Mouse (Mus musculus) gastrocnemius, postnatal 14 days (tissue): Measurements from ENCODE around the gene Mdm1. TPM values are rescaled to one million over a fixed set of nuclear protein-coding genes. Genes with fewer than 3 reads are reported as not detected.

ENCODE experiments used
- DNase-seq: peaks from one replicate; pipeline ENCODE4 v3.0.0; 2021; ENCODE audit warnings: mixed read lengths
- intact Hi-C: fragments of 180-260 bp; cut with DNase I; formaldehyde crosslinking; loops from one replicate; pipeline ENCODE4 v1.15.1; 2025; ENCODE audit warnings: low total_unique reads
- long read RNA-seq, 2 experiments: library from polyadenylated mRNA; stranded (forward); transcript quantifications; one replicate each; pipeline ENCODE4 v2.0.0; 2021
- total RNA-seq, 2 experiments: library from RNA; stranded (reverse); gene quantifications; 2 replicates each; pipeline ENCODE4 v1.2.3; 2021

The Mdm1 gene
- 1 to 10 TPM; 1.9 to 2.8 TPM for total RNA-seq
- long read RNA-seq, experiment 1, partial matches to known transcripts, result 1 of 5 reads
- long read RNA-seq, experiment 1, other reads (novel, unspliced or antisense), result 1 of 5 reads
- long read RNA-seq, experiment 2, partial matches to known transcripts, result 0 of 2 reads
- long read RNA-seq, experiment 2, other reads (novel, unspliced or antisense), result 1 of 2 reads

GRCm38 (mm10) chr10:118141018-118141883 lies at the start of gene Mdm1:
Mdm1 (plus strand) TSS chr10:118141811.
- intact Hi-C loops, result no loop called here
- peak; percentile 97 for DNase-seq

DNA sequence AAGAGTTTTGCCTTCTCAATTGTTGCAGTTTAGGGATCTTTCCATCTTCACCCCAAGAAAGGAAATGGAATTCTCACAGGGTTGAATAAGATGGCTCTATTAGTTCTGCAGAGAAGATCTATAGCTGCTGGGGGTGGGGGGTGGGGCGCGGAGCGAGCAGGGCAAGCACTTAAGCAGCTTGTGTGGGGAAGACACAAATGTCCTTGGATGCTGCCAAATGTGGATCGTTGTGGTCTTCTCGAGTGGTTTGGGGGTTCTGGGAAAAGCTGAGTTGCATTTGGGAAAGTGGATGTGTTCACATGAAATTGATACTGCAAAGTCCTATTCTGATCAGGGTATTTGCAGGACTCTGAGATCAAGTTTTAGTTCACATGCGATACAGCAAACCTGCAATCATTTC lies 48.9 kb upstream of the Mdm1 start:
- no peak for DNase-seq
- intact Hi-C loops, result no loop called here

DNA sequence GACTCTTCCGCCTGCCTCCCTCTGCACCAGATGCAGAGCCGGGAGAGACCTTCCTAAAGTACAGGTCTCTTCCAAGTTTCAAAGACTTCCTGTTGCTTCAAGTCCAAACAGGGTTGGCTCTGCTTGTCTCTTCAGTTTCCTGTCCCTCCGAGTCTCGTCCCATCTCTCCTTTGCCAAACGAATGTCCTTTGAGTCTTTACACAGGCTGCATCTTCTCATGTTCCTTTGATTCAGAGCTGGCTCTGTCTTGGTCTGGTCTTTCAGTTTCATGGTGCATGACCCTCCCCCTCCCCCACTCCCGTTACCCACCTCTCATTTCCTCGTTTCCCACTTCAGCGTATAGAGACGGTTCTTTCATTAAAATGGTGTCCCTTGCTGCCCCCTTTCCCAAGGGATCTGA lies 47.9 kb upstream of the Mdm1 start:
- DNase-seq, result no peak
- intact Hi-C loops, result no loop called here

DNA sequence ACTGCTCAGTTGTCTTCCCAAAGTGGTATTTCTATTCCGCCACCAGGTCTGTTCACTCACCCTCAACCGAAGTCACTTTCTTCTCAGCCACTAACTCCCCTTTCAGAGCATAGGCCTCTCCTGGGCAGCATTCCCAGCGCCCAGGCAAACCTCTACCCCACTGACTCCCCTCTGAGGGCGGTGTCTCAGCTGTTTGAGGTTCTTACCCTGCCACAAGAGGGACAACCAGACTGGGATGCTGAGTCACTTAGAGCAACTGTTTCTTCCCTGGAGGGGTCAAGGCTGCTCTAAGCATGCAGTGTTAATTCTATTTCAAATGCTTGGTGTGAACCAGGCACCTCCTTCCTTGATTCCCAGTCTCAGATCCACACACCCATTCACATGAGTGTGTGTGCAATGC lies 46.8 kb upstream of the Mdm1 start:
- no peak for DNase-seq
- intact Hi-C loops, result no loop called here

GRCm38 (mm10) chr10:118096223-118096622 lies 45.4 kb upstream of the Mdm1 start:
- no peak for DNase-seq
- intact Hi-C loops, result no loop called here

GRCm38 (mm10) chr10:118097898-118098297 lies 43.7 kb upstream of the Mdm1 start:
- intact Hi-C loops, result no loop called here
- no peak for DNase-seq

- no peak for DNase-seq
- intact Hi-C loops, result no loop called here
Measured at GRCm38 (mm10) chr10:118100570-118100969, 41.0 kb upstream of the Mdm1 start.

GRCm38 (mm10) chr10:118101056-118101455 lies 40.6 kb upstream of the Mdm1 start:
- no peak for DNase-seq
- intact Hi-C loops, result no loop called here

DNA sequence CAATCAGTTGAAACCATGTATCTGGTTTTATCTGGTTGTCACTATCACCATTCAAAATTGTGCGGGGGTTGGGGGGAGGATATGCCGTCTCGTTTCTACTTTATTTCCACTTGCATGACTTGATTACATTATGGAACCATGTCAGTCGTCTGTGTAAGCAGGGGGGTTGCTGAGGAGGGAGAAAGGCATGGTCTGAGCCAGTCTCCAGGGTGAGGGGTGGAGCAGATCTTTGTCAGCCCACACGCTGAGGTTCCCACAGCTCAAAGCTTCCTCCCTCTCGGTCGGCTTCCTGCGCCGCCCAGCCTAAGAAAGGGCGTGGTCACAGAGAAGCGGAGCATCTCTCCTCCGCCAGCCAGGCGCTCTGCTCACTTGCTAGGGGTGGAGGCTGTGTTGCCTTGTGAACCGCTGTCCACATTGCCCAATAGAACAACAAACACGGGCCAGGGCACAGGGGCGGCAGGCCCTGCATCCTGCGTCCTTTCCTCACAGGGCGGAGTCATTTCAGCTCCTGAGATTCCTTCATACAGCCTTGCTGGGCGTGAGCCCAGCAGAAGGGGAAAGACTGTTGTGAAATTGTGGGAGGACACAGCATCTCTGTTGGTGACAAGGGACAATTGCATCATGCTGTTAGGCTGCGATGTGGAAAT lies 38.5 kb upstream of the Mdm1 start:
- intact Hi-C loops, result no loop called here

DNA sequence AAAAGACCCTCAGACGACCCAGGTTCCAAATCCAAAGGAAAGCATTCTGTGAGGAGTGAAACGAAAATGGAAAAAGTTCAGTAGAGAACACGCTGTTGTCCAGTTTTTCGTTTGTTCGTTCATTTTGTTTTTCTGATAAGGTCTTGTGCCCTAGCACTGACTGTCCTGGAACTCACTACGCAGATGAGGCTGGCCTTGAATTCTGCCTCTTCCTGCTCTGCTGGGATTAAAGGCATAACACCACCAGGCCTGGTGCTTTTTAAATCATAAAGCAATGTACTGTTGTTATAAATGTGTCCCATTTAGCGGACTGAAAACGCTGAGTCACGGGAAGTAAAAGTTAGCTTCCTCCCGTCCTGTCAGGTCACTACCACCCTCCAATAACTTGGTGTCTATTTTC lies 37.7 kb upstream of the Mdm1 start:
- no peak for DNase-seq
- intact Hi-C loops, result no loop called here

More for the DNA sequence above, 38.5 kb upstream of the Mdm1 start:
- peak; percentile 88 for DNase-seq

- DNase-seq, result no peak
Measured at GRCm38 (mm10) chr10:118107031-118107430, 34.6 kb upstream of the Mdm1 start.

GRCm38 (mm10) chr10:118110006-118110920 lies 31.3 kb upstream of the Mdm1 start:
- intact Hi-C loops, result no loop called here

More at GRCm38 (mm10) chr10:118107031-118107430, 34.6 kb upstream of the Mdm1 start:
- intact Hi-C loops, result no loop called here

GRCm38 (mm10) chr10:118110921-118111301 lies 30.7 kb upstream of the Mdm1 start:
- no peak for DNase-seq
- intact Hi-C loops, result no loop called here

More at GRCm38 (mm10) chr10:118110006-118110920, 31.3 kb upstream of the Mdm1 start:
- no peak for DNase-seq

DNA sequence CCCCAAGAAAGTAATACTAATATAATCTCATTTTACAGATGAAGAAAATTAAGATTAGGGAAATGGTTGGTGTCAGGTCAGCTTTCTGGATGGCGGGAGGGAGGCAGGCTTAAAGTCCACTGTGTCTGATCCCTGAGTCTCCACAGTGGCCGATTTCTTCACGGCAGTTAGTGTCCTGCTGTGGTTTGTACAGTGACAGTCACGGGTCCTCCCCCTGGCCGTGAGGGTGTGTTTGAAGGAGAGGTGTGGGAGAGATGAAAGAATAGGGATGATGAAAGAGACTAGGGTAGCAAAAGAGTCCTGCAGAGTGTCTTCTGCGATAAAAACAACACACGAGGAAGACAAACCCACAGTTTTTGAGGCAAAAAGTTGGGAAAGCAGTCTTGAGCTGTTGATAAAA lies 30.0 kb upstream of the Mdm1 start:
- intact Hi-C loops, result no loop called here

DNA sequence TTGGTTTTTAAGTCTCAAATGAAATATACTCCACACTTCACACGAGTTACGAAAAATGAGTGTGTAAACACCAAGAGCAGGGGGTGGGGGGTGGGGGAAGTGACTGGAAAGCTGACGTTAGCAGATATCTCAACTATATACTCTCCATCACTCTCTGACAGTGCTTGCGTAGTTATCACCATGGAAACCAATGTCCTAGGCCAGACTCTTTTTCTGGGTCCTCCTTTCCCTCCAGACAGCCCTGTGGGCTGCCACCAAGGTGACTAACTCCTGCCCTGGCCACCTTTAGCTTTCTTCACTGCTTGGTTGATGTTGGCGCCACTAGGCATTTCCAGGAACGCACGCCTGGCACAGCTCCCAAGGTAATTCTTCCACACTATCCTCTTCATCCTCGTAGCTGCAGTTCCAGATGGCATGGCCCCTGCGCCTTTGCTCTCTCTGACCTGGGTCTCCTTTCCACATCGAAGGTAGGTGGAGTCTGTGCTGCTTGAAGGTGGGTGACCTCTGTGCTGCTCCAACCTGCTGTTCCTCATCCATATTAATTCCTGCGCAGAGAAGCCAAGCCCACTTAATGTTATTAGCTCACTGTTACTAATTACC lies 29.2 kb upstream of the Mdm1 start:
- intact Hi-C loops, result no loop called here
- DNase-seq, result no peak

More for the DNA sequence above, 30.0 kb upstream of the Mdm1 start:
- DNase-seq, result no peak

DNA sequence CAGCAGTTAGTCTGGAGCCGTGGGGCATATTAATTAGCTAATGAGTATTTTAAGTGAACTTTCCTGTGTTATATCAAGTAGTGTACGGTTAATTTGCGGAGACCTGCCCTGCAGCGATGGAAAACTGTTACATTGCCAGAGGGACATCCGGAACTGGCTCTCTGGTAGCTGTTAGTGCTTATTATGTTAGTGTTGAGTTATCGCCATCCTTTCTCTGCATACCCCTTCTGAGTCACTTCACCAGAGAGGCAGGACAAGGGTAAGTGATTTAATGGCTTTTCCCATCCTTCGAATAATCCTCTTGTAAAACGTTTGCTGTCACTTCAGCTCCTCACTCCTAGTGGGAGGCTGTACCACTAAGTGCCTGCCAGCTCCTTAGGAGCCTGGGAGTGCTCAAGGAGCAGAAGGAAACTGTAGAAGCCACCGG lies 28.3 kb upstream of the Mdm1 start:
- no peak for DNase-seq
- intact Hi-C loops, result no loop called here

DNA sequence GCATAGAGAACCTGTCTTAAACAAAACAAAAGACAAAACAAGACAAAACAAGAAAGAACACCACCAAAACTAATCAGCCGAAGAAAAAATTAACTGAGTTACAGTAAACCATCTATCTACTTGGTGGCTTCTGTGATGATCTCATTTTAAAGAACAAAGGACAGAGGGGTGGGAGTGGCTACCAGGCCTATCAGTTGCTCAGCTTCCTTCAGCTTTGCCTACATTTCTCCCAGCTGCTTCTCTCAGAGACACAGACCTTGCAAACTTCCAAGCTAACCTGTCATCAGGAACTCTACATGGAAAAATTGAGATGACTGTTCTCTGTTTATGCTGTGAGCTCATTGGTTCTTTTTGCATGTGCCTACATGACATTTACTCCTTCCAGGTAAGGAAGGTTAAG lies 27.3 kb upstream of the Mdm1 start:
- intact Hi-C loops, result no loop called here

DNA sequence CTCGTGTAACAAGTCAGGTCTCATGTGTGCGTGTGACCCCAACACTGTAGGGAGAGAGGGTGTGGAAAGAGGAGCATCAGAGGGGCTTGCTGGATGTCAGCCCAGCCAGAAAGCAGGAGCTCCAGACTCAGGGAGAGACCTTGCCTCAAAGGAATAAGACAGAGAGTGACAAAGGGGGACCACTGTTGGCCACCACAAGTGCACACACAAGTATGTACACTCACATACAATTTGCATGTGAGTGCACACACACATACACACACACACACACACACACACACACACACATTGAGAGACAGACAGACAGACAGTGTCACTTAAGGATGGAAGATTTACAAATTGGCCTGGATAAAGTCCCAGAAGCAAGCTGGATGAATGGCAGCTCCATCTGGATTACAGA lies 25.2 kb upstream of the Mdm1 start:
- intact Hi-C loops, result no loop called here
- DNase-seq, result no peak

More for the DNA sequence above, 27.3 kb upstream of the Mdm1 start:
- DNase-seq, result no peak
